Mouse (Mus musculus) C2C12 (cell line): ENCODE data around the gene Csnk1g1. TPM values are rescaled to one million over a fixed set of nuclear protein-coding genes. Genes with fewer than 3 reads are reported as not detected.

ENCODE experiments used
- H3K27me3 ChIP-seq: one replicate; pipeline ENCODE4 v1.6.1; 2011; ENCODE audit not compliant: control insufficient read depth, insufficient read depth, insufficient read length
- H3K36me3 ChIP-seq: one replicate; pipeline ENCODE4 v1.6.1; 2011; ENCODE audit not compliant: control insufficient read depth, insufficient read depth
- H3K4me3 ChIP-seq: one replicate; pipeline ENCODE4 v1.5.1; 2011; ENCODE audit warnings: mild to moderate bottlenecking, control low read depth; ENCODE audit not compliant: poor library complexity, insufficient read depth, severe bottlenecking
- H3K79me2 ChIP-seq: one replicate; pipeline ENCODE4 v1.6.1; 2011; ENCODE audit not compliant: control insufficient read depth, insufficient read depth
- H3K79me3 ChIP-seq: one replicate; pipeline ENCODE4 v1.6.1; 2011; ENCODE audit warnings: low read depth, control low read depth
- H3ac ChIP-seq: one replicate; pipeline ENCODE3; 2011; ENCODE audit warnings: low read depth; ENCODE audit not compliant: control insufficient read depth, insufficient read length
- CEBPB ChIP-seq: IDR thresholded peaks from one replicate; pipeline ENCODE4 v1.6.1; 2011; ENCODE audit warnings: low read depth, mild to moderate bottlenecking, control low read depth, moderate library complexity
- CTCF ChIP-seq: IDR thresholded peaks from one replicate; pipeline ENCODE4 v1.5.1; 2011; ENCODE audit not compliant: control insufficient read depth, insufficient read depth, insufficient read length
- FOSL1 ChIP-seq: IDR thresholded peaks from one replicate; pipeline ENCODE4 v1.8.0; 2011; ENCODE audit warnings: mild to moderate bottlenecking, low read length; ENCODE audit not compliant: poor library complexity, insufficient read depth, severe bottlenecking
- MAX ChIP-seq: IDR thresholded peaks from one replicate; pipeline ENCODE4 v1.6.1; 2011; ENCODE audit warnings: mild to moderate bottlenecking, control low read depth
- MYOD1 ChIP-seq: IDR thresholded peaks from one replicate; pipeline ENCODE4 v1.6.1; 2011; ENCODE audit warnings: low read depth; ENCODE audit not compliant: control insufficient read depth, insufficient read length
- MYOG ChIP-seq: IDR thresholded peaks from one replicate; pipeline ENCODE4 v1.6.1; 2011; ENCODE audit not compliant: control insufficient read depth, insufficient read length; ENCODE audit errors: extremely low read depth
- USF1 ChIP-seq: IDR thresholded peaks from one replicate; pipeline ENCODE4 v1.6.1; 2011; ENCODE audit warnings: low read depth, mild to moderate bottlenecking, control low read depth, moderate library complexity
- polyA plus RNA-seq: library from polyadenylated mRNA; unstranded; fragments of >200 nt; fragmentation: generic; extraction: Trizol; gene quantifications from one replicate; pipeline ENCODE4 v1.2.1, GENCODE M21; 2012; ENCODE audit warnings: missing spikeins

Csnk1g1 gene
- polyA plus RNA-seq, 1 experiment: 6.8 TPM

- H3ac ChIP-seq: no peak overlapping the region
- H3K79me2 ChIP-seq: peaks cover 33% of the 10 kb centered on the region
- no peak for TF ChIP-seq CEBPB
- no peak for TF ChIP-seq MYOG
- no peak overlapping the region for H3K4me3 ChIP-seq
- H3K79me3 ChIP-seq: peaks cover 23% of the 10 kb centered on the region
- no peaks in the 10 kb centered on the region for H3K27me3 ChIP-seq
- H3K36me3 ChIP-seq: peaks cover 46% of the 10 kb centered on the region
Observed at GRCm38 (mm10) chr9:66063446-66063845, 154.7 kb downstream of the Csnk1g1 start.

GRCm38 (mm10) chr9:66064316-66064715 is 155.6 kb downstream of the Csnk1g1 start:
- Histone ChIP-seq H3K36me3 (peaks cover 46% of the 10 kb centered on the region), H3K79me3 (peaks cover 23% of the 10 kb centered on the region), H3K4me3 (no peak overlapping the region), H3K27me3 (no peaks in the 10 kb centered on the region), H3K79me2 (peaks cover 33% of the 10 kb centered on the region), H3ac (no peak overlapping the region)
- TF ChIP-seq CTCF: no peak
- TF ChIP-seq MAX: no peak
- TF ChIP-seq USF1: no peak
- no peak for TF ChIP-seq CEBPB
- TF ChIP-seq MYOG: no peak

- no peaks in the 10 kb centered on the region for H3K27me3 ChIP-seq
- H3K79me2 ChIP-seq: peaks cover 17% of the 10 kb centered on the region
- H3K79me3 ChIP-seq: peaks cover 8% of the 10 kb centered on the region
- no peak overlapping the region for H3ac ChIP-seq
- H3K4me3 ChIP-seq: no peak overlapping the region
- TF ChIP-seq CTCF: no peak
- TF ChIP-seq MAX: no peak
- peaks cover 46% of the 10 kb centered on the region for H3K36me3 ChIP-seq
Observed at GRCm38 (mm10) chr9:66066791-66067190, 158.1 kb downstream of the Csnk1g1 start.

- TF ChIP-seq MAX (no peak), CTCF (peak; percentile 49), CEBPB (no peak)
- peaks cover 6% of the 10 kb centered on the region for H3K79me3 ChIP-seq
Observed at GRCm38 (mm10) chr9:66067542-66067941, 158.8 kb downstream of the Csnk1g1 start.

GRCm38 (mm10) chr9:66068056-66068455 is 159.3 kb downstream of the Csnk1g1 start:
- H3ac ChIP-seq: no peak overlapping the region
- peaks cover 1% of the 10 kb centered on the region for H3K79me3 ChIP-seq
- no peak overlapping the region for H3K4me3 ChIP-seq
- peaks cover 4% of the 10 kb centered on the region for H3K79me2 ChIP-seq
- TF ChIP-seq MAX (no peak), FOSL1 (no peak), CTCF (no peak)
- H3K27me3 ChIP-seq: no peaks in the 10 kb centered on the region
- H3K36me3 ChIP-seq: peaks cover 34% of the 10 kb centered on the region

More at GRCm38 (mm10) chr9:66067542-66067941, 158.8 kb downstream of the Csnk1g1 start:
- peaks cover 39% of the 10 kb centered on the region for H3K36me3 ChIP-seq
- no peak overlapping the region for H3K4me3 ChIP-seq
- peaks cover 9% of the 10 kb centered on the region for H3K79me2 ChIP-seq
- H3K27me3 ChIP-seq: no peaks in the 10 kb centered on the region
- no peak overlapping the region for H3ac ChIP-seq

- H3K27me3 ChIP-seq: no peaks in the 10 kb centered on the region
- peaks cover 25% of the 10 kb centered on the region for H3K36me3 ChIP-seq
- H3K79me3 ChIP-seq: no peaks in the 10 kb centered on the region
- no peak overlapping the region for H3K4me3 ChIP-seq
- no peak overlapping the region for H3ac ChIP-seq
- no peak for TF ChIP-seq MYOD1
- TF ChIP-seq MYOG: no peak
- no peak for TF ChIP-seq CEBPB
- no peak for TF ChIP-seq USF1
- TF ChIP-seq MAX: no peak
- no peak for TF ChIP-seq FOSL1
- TF ChIP-seq CTCF: no peak
- no peaks in the 10 kb centered on the region for H3K79me2 ChIP-seq
Observed at GRCm38 (mm10) chr9:66068971-66069391, 160.3 kb downstream of the Csnk1g1 start.

- H3K27me3 ChIP-seq: no peaks in the 10 kb centered on the region
- no peaks in the 10 kb centered on the region for H3K79me2 ChIP-seq
- peaks cover 22% of the 10 kb centered on the region for H3K36me3 ChIP-seq
- no peaks in the 10 kb centered on the region for H3K79me3 ChIP-seq
- peak within 1 kb of the TSS; percentile 18 for H3K4me3 ChIP-seq
- H3ac ChIP-seq: peak within 1 kb of the TSS; percentile 1
- no peak for TF ChIP-seq MYOD1
- no peak for TF ChIP-seq MAX
Observed at GRCm38 (mm10) chr9:66069583-66069982, 160.9 kb downstream of the Csnk1g1 start, which contains the start of gene Snx22. Gene Snx22, minus strand, starts transcription at chr9:66069719.
